Mouse (Mus musculus) limb, embryonic 13.5 days (tissue): ENCODE results near the gene Gbp8. TPM values are rescaled to one million over a fixed set of nuclear protein-coding genes. Genes with fewer than 3 reads are reported as not detected.

Experiments
- ATAC-seq: fragments of 200-750 bp; cut with Nextera tagmentation; 2 replicates; pipeline ENCODE4 v1.8.0; 2017; ENCODE audit warnings: low read depth, moderate number of reproducible peaks, moderate TSS enrichment; ENCODE audit not compliant: low FRiP score
- H3K27ac ChIP-seq: fragments of 300-500 bp; sonication (generic); 2 replicates; pipeline ENCODE4 v1.5.1; 2015; ENCODE audit warnings: inconsistent platforms, mild to moderate bottlenecking, moderate library complexity
- H3K27me3 ChIP-seq: fragments of 300-500 bp; sonication (generic); 2 replicates; pipeline ENCODE4 v1.6.1; 2015; ENCODE audit warnings: mild to moderate bottlenecking, inconsistent platforms
- H3K36me3 ChIP-seq: fragments of 300-500 bp; sonication (generic); 2 replicates; pipeline ENCODE4 v1.6.1; 2015; ENCODE audit warnings: inconsistent platforms, mild to moderate bottlenecking, moderate library complexity
- H3K4me1 ChIP-seq: fragments of 300-500 bp; sonication (generic); 2 replicates; pipeline ENCODE4 v1.6.1; 2015; ENCODE audit warnings: inconsistent platforms
- H3K4me2 ChIP-seq: fragments of 300-500 bp; sonication (generic); replicated peaks from 2 replicates; pipeline ENCODE4 v1.6.1; 2015; ENCODE audit warnings: inconsistent platforms, mild to moderate bottlenecking, moderate library complexity
- H3K4me3 ChIP-seq: fragments of 300-500 bp; sonication (generic); 2 replicates; pipeline ENCODE4 v1.5.1; 2015; ENCODE audit warnings: moderate library complexity, mild to moderate bottlenecking, inconsistent platforms
- H3K9ac ChIP-seq: fragments of 300-500 bp; sonication (generic); 2 replicates; pipeline ENCODE4 v1.6.1; 2015; ENCODE audit warnings: mild to moderate bottlenecking, inconsistent platforms
- H3K9me3 ChIP-seq: fragments of 300-500 bp; sonication (generic); 2 replicates; pipeline ENCODE4 v1.6.1; 2016; ENCODE audit warnings: inconsistent platforms
- WGBS: fragments of 180-500 bp; shearing (Covaris S2); methylation state at CpG from one replicate; pipeline ENCODE4 v1.1.7; 2015; 5-methylcytosine and 5-hydroxymethylcytosine counted together
- polyA plus RNA-seq: library from polyadenylated mRNA; unstranded; fragments of >200 nt; fragmentation: Nextera tagmentation; extraction: Ambion mirVana; gene quantifications from 2 replicates; pipeline ENCODE4 v1.2.1, GENCODE M21; 2015

The Gbp8 gene
- polyA plus RNA-seq, 1 experiment from 2014 or later: 0.48 TPM

- Histone ChIP-seq H3K4me1 (no peaks in the 10 kb centered on the region), H3K9me3 (no peaks in the 10 kb centered on the region), H3K9ac (no peak overlapping the region), H3K27ac (no peak overlapping the region), H3K4me3 (no peak overlapping the region), H3K36me3 (no peaks in the 10 kb centered on the region), H3K4me2 (no peak overlapping the region), H3K27me3 (no peaks in the 10 kb centered on the region)
- ATAC-seq: no peak
- 73% methylated on average over 2 of the region's 2 CpGs for WGBS
Measured at GRCm38 (mm10) chr5:105032362-105032761, 107.0 kb downstream of the Gbp8 start.

- Histone ChIP-seq H3K9me3 (peaks cover 5% of the 10 kb centered on the region; the same call in 1 of the 2 replicates), H3K4me1 (no peaks in the 10 kb centered on the region), H3K36me3 (no peaks in the 10 kb centered on the region), H3K9ac (no peak overlapping the region), H3K4me2 (no peak overlapping the region), H3K27me3 (no peaks in the 10 kb centered on the region), H3K4me3 (no peak overlapping the region), H3K27ac (no peak overlapping the region)
- ATAC-seq: no peak
- WGBS: 72% methylated on average over 1 of the region's 1 CpGs
Measured at GRCm38 (mm10) chr5:105012551-105012950, 126.8 kb downstream of the Gbp8 start.

GRCm38 (mm10) chr5:105011570-105011969 is 127.8 kb downstream of the Gbp8 start:
- 78% methylated on average over 4 of the region's 4 CpGs for WGBS
- Histone ChIP-seq H3K36me3 (no peaks in the 10 kb centered on the region), H3K27ac (no peak overlapping the region), H3K9ac (no peak overlapping the region), H3K4me2 (no peak overlapping the region), H3K9me3 (peaks cover 5% of the 10 kb centered on the region; the same call in 1 of the 2 replicates), H3K27me3 (no peaks in the 10 kb centered on the region), H3K4me3 (no peak overlapping the region), H3K4me1 (no peaks in the 10 kb centered on the region)
- ATAC-seq: no peak

- Histone ChIP-seq H3K36me3 (no peaks in the 10 kb centered on the region), H3K27ac (no peak overlapping the region), H3K4me1 (no peaks in the 10 kb centered on the region), H3K4me3 (no peak overlapping the region), H3K27me3 (no peaks in the 10 kb centered on the region), H3K9ac (no peak overlapping the region), H3K9me3 (peaks cover 5% of the 10 kb centered on the region; the same call in 1 of the 2 replicates), H3K4me2 (no peak overlapping the region)
- no peak for ATAC-seq
Measured at GRCm38 (mm10) chr5:105010376-105010775, 129.0 kb downstream of the Gbp8 start.

GRCm38 (mm10) chr5:104989411-104989810 is 149.9 kb downstream of the Gbp8 start:
- H3K36me3 ChIP-seq: no peaks in the 10 kb centered on the region
- H3K4me2 ChIP-seq: no peak overlapping the region
- H3K4me1 ChIP-seq: no peaks in the 10 kb centered on the region
- H3K4me3 ChIP-seq: no peak overlapping the region
- no peaks in the 10 kb centered on the region for H3K27me3 ChIP-seq
- no peak overlapping the region for H3K27ac ChIP-seq
- no peak for ATAC-seq
- peaks cover 2% of the 10 kb centered on the region; the same call in 1 of the 2 replicates for H3K9me3 ChIP-seq
- 89% methylated on average over 2 of the region's 2 CpGs for WGBS
- no peak overlapping the region for H3K9ac ChIP-seq

GRCm38 (mm10) chr5:104988000-104988399 is 151.3 kb downstream of the Gbp8 start:
- ATAC-seq: no peak
- no peaks in the 10 kb centered on the region for H3K36me3 ChIP-seq
- peaks cover 2% of the 10 kb centered on the region; the same call in 1 of the 2 replicates for H3K9me3 ChIP-seq
- no peak overlapping the region for H3K27ac ChIP-seq
- H3K9ac ChIP-seq: no peak overlapping the region
- no peaks in the 10 kb centered on the region for H3K4me1 ChIP-seq
- 64% methylated on average over 2 of the region's 2 CpGs for WGBS
- H3K27me3 ChIP-seq: no peaks in the 10 kb centered on the region
- no peak overlapping the region for H3K4me2 ChIP-seq
- no peak overlapping the region for H3K4me3 ChIP-seq

- H3K27ac ChIP-seq: no peak overlapping the region
- no peaks in the 10 kb centered on the region for H3K4me1 ChIP-seq
- 69% methylated on average over 1 of the region's 1 CpGs for WGBS
- no peaks in the 10 kb centered on the region for H3K27me3 ChIP-seq
- ATAC-seq: no peak
- no peak overlapping the region for H3K4me2 ChIP-seq
- H3K36me3 ChIP-seq: no peaks in the 10 kb centered on the region
- no peak overlapping the region for H3K4me3 ChIP-seq
- no peak overlapping the region for H3K9ac ChIP-seq
- peaks cover 2% of the 10 kb centered on the region; the same call in 1 of the 2 replicates for H3K9me3 ChIP-seq
Measured at GRCm38 (mm10) chr5:104986706-104987105, 152.6 kb downstream of the Gbp8 start.

- Histone ChIP-seq H3K9ac (no peak within 1 kb of the TSS), H3K4me1 (no peaks in the 10 kb centered on the region), H3K4me3 (peak within 1 kb of the TSS; percentile 20; the same call in 1 of the 2 replicates), H3K4me2 (peak within 1 kb of the TSS; percentile 50), H3K9me3 (no peaks in the 10 kb centered on the region), H3K27me3 (no peaks in the 10 kb centered on the region), H3K27ac (no peak within 1 kb of the TSS), H3K36me3 (no peaks in the 10 kb centered on the region)
- WGBS: 27% methylated on average over 12 of the region's 12 CpGs
- ATAC-seq: no peak
Measured at GRCm38 (mm10) chr5:104982535-104982934, 156.8 kb downstream of the Gbp8 start, which contains the start of gene Abcg3. TSS of gene Abcg3 (minus strand) at chr5:104982718.

- H3K9me3 ChIP-seq: no peaks in the 10 kb centered on the region
- 67% methylated on average over 2 of the region's 2 CpGs for WGBS
- H3K4me3 ChIP-seq: no peak overlapping the region
- H3K27me3 ChIP-seq: no peaks in the 10 kb centered on the region
- no peak overlapping the region for H3K4me2 ChIP-seq
- H3K27ac ChIP-seq: no peak overlapping the region
- H3K36me3 ChIP-seq: no peaks in the 10 kb centered on the region
- no peaks in the 10 kb centered on the region for H3K4me1 ChIP-seq
- H3K9ac ChIP-seq: no peak overlapping the region
- ATAC-seq: peak; percentile 48; the same call in 1 of the 2 replicates
Measured at GRCm38 (mm10) chr5:104979040-104979513, 160.3 kb downstream of the Gbp8 start.

Other genes with a start within 250 kb of the Gbp8 start
- 0.56 and 0.82 TPM in 2 replicates for gene Abcg3, start 156.8 kb downstream of the Gbp8 start, polyA plus RNA-seq
- gene Gbp9, start within 50 bp of the Gbp8 start, polyA plus RNA-seq: 2.0 and 2.2 TPM in 2 replicates
- gene Gbp4, start within 50 bp of the Gbp8 start, polyA plus RNA-seq: 0.59 and 0.79 TPM in 2 replicates
- not detected in 2 replicates for gene Gbp10, start 100.0 kb upstream of the Gbp8 start, polyA plus RNA-seq
- not detected in 2 replicates for gene Gm43302, start 154.2 kb upstream of the Gbp8 start, polyA plus RNA-seq
- 1.2 and 1.4 TPM in 2 replicates for gene Gbp6, start 154.2 kb upstream of the Gbp8 start, polyA plus RNA-seq